Mouse (Mus musculus): Measurements from ENCODE around the gene Cdca5. TPM values are rescaled to one million over a fixed set of nuclear protein-coding genes. Genes with fewer than 3 reads are reported as not detected.
A peak's percentile ranks its signal among the peaks of the same experiment; 100 is the strongest.

The Cdca5 gene
- total RNA-seq, 1 experiment = 50.7 TPM

DNA sequence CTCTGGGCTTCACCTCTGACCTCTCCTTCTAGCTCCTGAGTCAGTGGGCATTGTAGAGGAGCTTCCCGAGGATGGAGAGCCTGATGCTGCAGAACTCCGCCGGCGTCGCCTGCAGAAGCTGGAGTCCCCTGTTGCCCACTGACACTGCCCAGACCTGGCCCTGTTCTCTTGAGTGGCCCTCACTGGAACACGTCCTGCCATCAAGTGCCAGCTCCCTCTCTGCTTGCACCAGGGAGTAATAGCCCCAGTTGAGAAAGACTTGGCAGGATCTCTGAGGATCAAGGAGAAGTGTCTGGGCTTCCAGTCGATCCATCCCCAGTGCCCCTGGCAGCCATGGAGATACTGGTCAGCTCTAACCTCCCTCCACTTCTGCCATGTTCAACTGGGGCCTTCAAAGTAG is 32.3 kb upstream of the Cdca5 start:
- peaks cover 71% of the 10 kb centered on the region for H3K36me3 ChIP-seq (ENCODE audit: control insufficient read depth, insufficient read depth, low read length, poor library complexity, severe bottlenecking)

DNA sequence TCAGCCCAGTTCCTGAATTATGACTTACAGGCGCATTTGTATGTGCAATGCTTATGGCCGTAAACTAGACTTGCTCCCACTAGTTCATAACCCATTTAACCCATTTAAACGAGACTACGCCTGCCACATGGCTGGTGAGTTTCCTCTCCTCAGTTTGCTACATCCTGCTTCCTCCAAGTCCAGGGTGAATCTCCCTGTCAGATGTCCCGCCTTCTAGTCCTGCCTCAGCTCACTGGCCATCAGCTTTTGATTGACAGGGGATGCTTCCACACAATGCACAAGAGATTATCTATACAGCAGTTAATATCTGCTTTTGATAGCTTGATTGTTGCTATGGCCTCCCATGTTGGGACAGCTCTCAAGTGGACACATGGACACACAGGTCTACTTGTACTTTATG is 30.5 kb upstream of the Cdca5 start:
- in situ Hi-C loops (cut with MboI; ENCODE audit: low sequenced_read_pairs in 2 of 2, unreplicated experiment in 2 of 2) = no loop called here
- Histone ChIP-seq H3K4me3 (ENCODE audit: insufficient read depth in 1 of 2, low read depth in 1 of 2, low read length in 2 of 2, poor library complexity in 1 of 2, severe bottlenecking in 1 of 2) (no peak overlapping the region), H3K36me3 (ENCODE audit: control insufficient read depth, insufficient read depth, low read length, poor library complexity, severe bottlenecking) (peaks cover 74% of the 10 kb centered on the region), H3K27ac (ENCODE audit: insufficient read depth, low read depth, low read length, poor library complexity, severe bottlenecking) (no peak overlapping the region), H3K9me3 (ENCODE audit: control insufficient read depth, insufficient read depth, low read depth, low read length) (no peaks in the 10 kb centered on the region), H3K9ac (ENCODE audit: insufficient read depth, low read depth, low read length, poor library complexity, severe bottlenecking) (no peak overlapping the region), H3K4me1 (ENCODE audit: control insufficient read depth in 2 of 2, insufficient read depth in 2 of 2, low read length in 2 of 2, poor library complexity in 1 of 2) (peaks cover 2% of the 10 kb centered on the region in 2 experiments; a peak in 2 of 4 replicates)
- TF ChIP-seq CHD2 (IDR thresholded peaks at IDR 0.05; ENCODE audit: low read depth, low read length) (no peak), MAFK (IDR thresholded peaks at IDR 0.05; ENCODE audit: insufficient read depth, low read depth, low read length) (no peak), HCFC1 (IDR thresholded peaks at IDR 0.05; ENCODE audit: borderline replicate concordance, insufficient read depth, low read length) (no peak), ZNF384 (IDR thresholded peaks at IDR 0.05; ENCODE audit: low read depth, low read length) (no peak), ZC3H11A (IDR thresholded peaks at IDR 0.05; ENCODE audit: borderline replicate concordance, low read depth, low read length) (no peak)
- DNase-seq (ENCODE audit: low read depth, low spot score) = no peak

More for the DNA sequence above, 32.3 kb upstream of the Cdca5 start:
- no peaks in the 10 kb centered on the region for H3K9me3 ChIP-seq (ENCODE audit: control insufficient read depth, insufficient read depth, low read depth, low read length)
- no peak overlapping the region for H3K27ac ChIP-seq (ENCODE audit: insufficient read depth, low read depth, low read length, poor library complexity, severe bottlenecking)
- TF ChIP-seq ZNF384 (IDR thresholded peaks at IDR 0.05; ENCODE audit: low read depth, low read length) (no peak), HCFC1 (IDR thresholded peaks at IDR 0.05; ENCODE audit: borderline replicate concordance, insufficient read depth, low read length) (no peak), CHD2 (IDR thresholded peaks at IDR 0.05; ENCODE audit: low read depth, low read length) (no peak), ZC3H11A (IDR thresholded peaks at IDR 0.05; ENCODE audit: borderline replicate concordance, low read depth, low read length) (no peak), MAFK (IDR thresholded peaks at IDR 0.05; ENCODE audit: insufficient read depth, low read depth, low read length) (no peak)
- no peak for DNase-seq (ENCODE audit: low read depth, low spot score)
- in situ Hi-C loops (cut with MboI; ENCODE audit: low sequenced_read_pairs in 2 of 2, unreplicated experiment in 2 of 2) = no loop called here
- H3K4me3 ChIP-seq (ENCODE audit: insufficient read depth in 1 of 2, low read depth in 1 of 2, low read length in 2 of 2, poor library complexity in 1 of 2, severe bottlenecking in 1 of 2) = no peak overlapping the region
- no peak overlapping the region for H3K9ac ChIP-seq (ENCODE audit: insufficient read depth, low read depth, low read length, poor library complexity, severe bottlenecking)
- peaks cover 0 to 2% of the 10 kb centered on the region in 2 experiments; a peak in 1 of 4 replicates for H3K4me1 ChIP-seq (ENCODE audit: control insufficient read depth in 2 of 2, insufficient read depth in 2 of 2, low read length in 2 of 2, poor library complexity in 1 of 2)

DNA sequence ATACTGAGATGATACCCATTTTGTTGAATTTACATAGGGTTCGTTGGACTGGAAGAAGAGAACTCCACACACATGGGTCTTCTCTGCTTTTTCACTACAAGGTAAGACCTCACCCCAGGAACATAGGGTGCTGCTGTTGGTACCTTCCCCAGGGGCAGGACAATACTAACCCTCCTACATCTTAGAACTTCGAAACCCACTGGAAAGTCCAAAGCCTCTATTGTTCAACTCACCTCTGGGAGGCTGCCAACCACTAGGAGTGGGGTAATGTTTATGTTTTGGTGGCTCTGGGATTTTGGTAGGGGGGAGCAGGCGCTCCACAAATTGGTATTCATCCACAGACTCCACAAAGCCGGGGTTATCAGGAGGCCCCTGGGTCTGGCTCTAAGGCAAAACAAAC is 28.1 kb upstream of the Cdca5 start:
- Histone ChIP-seq H3K27ac (ENCODE audit: insufficient read depth, low read depth, low read length, poor library complexity, severe bottlenecking) (no peak overlapping the region), H3K4me3 (ENCODE audit: insufficient read depth in 1 of 2, low read depth in 1 of 2, low read length in 2 of 2, poor library complexity in 1 of 2, severe bottlenecking in 1 of 2) (peak overlapping the region; percentile 95 to 96), H3K9ac (ENCODE audit: insufficient read depth, low read depth, low read length, poor library complexity, severe bottlenecking) (peak overlapping the region; percentile 95), H3K36me3 (ENCODE audit: control insufficient read depth, insufficient read depth, low read length, poor library complexity, severe bottlenecking) (peaks cover 55% of the 10 kb centered on the region), H3K4me1 (ENCODE audit: control insufficient read depth in 2 of 2, insufficient read depth in 2 of 2, low read length in 2 of 2, poor library complexity in 1 of 2) (peaks cover 2% of the 10 kb centered on the region in 2 experiments; a peak in 2 of 4 replicates), H3K9me3 (ENCODE audit: control insufficient read depth, insufficient read depth, low read depth, low read length) (no peaks in the 10 kb centered on the region)
- no peak for TF ChIP-seq HCFC1 (IDR thresholded peaks at IDR 0.05; ENCODE audit: borderline replicate concordance, insufficient read depth, low read length)
- TF ChIP-seq CHD2 (IDR thresholded peaks at IDR 0.05; ENCODE audit: low read depth, low read length) = no peak
- TF ChIP-seq ZNF384 (IDR thresholded peaks at IDR 0.05; ENCODE audit: low read depth, low read length) = no peak
- no peak for TF ChIP-seq ZC3H11A (IDR thresholded peaks at IDR 0.05; ENCODE audit: borderline replicate concordance, low read depth, low read length)
- TF ChIP-seq MAFK (IDR thresholded peaks at IDR 0.05; ENCODE audit: insufficient read depth, low read depth, low read length) = no peak
- DNase-seq (ENCODE audit: low read depth, low spot score) = no peak
- in situ Hi-C loops (cut with MboI; ENCODE audit: low sequenced_read_pairs in 2 of 2, unreplicated experiment in 2 of 2) = no loop called here

DNA sequence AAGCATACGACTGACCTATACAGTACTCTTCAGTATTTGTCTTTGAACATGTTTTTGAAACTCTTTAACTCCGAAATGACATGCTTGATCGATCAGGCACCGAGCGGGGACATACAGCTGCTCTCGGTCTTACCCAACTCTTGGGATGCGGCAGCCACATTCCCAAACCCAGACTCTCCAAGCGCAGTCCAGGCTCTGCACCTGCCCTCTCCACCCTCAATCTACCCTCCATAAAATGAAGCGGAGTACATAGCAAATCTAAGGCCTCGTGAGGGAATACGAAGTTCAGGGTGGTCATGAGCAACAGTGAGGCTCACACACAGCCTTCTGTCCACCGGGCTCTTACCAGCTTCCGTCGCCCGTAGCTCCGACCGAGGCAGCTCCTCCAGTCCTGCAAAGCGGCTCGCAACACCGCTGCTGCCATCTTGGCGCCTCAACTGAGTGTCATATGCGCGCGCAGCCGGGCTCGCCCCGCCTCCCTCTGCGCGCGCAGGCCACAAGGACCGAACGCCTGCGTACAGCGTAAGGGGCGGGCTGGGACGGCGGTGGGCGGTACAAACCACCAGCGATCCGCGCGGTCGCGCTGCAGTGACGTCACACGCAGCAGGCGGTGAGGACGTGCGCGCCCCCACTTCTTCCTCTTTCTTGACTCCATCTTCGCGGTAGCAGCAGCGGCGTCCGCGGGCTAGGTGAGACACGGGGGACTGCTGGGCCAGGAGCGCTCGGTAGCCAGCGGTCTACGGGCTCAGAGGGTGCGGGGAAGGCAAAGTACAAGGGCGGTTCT is 27.3 kb upstream of the Cdca5 start, which contains the start of the genes Mrpl49 and Fau:
Gene Mrpl49, minus strand, starts transcription at position 473 of the 784 bp plus-strand sequence.
Gene Fau, plus strand, starts transcription at position 532 of the 784 bp plus-strand sequence.
- in situ Hi-C loops (cut with MboI; ENCODE audit: low sequenced_read_pairs in 2 of 2, unreplicated experiment in 2 of 2) = no loop called here
- Histone ChIP-seq H3K4me1 (ENCODE audit: control insufficient read depth in 2 of 2, insufficient read depth in 2 of 2, low read length in 2 of 2, poor library complexity in 1 of 2) (peaks cover 2 to 4% of the 10 kb centered on the region in 2 experiments; a peak in 2 of 4 replicates), H3K9me3 (ENCODE audit: control insufficient read depth, insufficient read depth, low read depth, low read length) (no peaks in the 10 kb centered on the region), H3K27ac (ENCODE audit: insufficient read depth, low read depth, low read length, poor library complexity, severe bottlenecking) (peak within 1 kb of the TSS; percentile 87), H3K36me3 (ENCODE audit: control insufficient read depth, insufficient read depth, low read length, poor library complexity, severe bottlenecking) (peaks cover 48% of the 10 kb centered on the region), H3K4me3 (ENCODE audit: insufficient read depth in 1 of 2, low read depth in 1 of 2, low read length in 2 of 2, poor library complexity in 1 of 2, severe bottlenecking in 1 of 2) (peak within 1 kb of the TSS; percentile 95 to 96), H3K9ac (ENCODE audit: insufficient read depth, low read depth, low read length, poor library complexity, severe bottlenecking) (peak within 1 kb of the TSS; percentile 96)
- peak; percentile 89 for DNase-seq (ENCODE audit: low read depth, low spot score)
- TF ChIP-seq HCFC1 (IDR thresholded peaks at IDR 0.05; ENCODE audit: borderline replicate concordance, insufficient read depth, low read length) (peak; percentile 74; the same call in 1 of the 2 replicates), ZNF384 (IDR thresholded peaks at IDR 0.05; ENCODE audit: low read depth, low read length) (no peak)
